Mouse (Mus musculus): Measurements from ENCODE around the gene Rnh1. TPM values are rescaled to one million over a fixed set of nuclear protein-coding genes. Genes with fewer than 3 reads are reported as not detected.

Gene Rnh1
- total and polyA plus RNA-seq, 3 experiments, result 71.4 to 94.5 TPM; not detected in 1

DNA sequence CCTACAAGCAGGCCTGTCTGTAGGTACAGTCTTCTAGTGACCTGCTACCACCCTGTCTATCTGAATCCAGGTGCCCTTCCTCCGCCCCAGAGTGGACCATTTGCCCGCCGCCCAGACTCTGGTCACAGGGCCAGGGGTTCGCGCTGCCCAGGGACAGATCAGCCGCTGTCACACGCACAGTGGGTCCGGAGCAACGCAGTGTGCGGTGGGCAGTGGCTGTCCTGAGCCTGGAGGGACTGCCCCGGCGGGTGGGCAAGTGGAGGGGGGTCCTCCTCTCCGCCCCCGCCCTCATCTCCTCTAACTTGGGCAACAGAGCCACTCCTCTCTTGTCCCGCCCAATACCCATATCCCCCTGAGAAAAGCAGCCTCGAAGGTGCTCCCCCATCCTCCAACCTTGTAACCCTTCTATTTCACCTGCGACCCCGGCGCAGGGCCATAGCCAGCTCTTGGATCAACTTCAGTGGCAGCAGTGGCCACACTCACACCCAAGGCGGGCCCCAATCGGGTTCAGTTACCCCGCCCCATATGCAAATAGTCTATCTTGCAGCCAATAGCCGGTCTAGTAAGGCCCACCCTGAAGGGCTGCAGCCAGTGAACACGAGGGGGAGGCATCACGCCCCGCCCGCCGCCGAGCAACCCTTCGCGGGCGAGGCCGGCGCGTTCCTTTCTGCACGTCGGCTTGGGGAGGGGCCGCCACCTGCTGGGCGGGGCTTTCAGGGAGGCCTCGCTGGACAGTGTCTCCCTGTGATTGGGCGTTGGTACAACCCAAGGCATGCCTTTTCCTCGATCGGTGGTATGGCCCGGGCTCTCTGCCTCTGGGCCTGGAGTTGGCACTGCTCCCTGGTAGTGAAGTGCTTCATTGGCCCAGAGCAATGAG, 48.8 kb upstream of the Rnh1 start:
- H3K4me1 ChIP-seq (ENCODE audit: control insufficient read depth in 1 of 2, insufficient read depth in 2 of 2, low read length in 2 of 2), result peaks cover 0 to 11% of the 10 kb centered on the region in 2 experiments; a peak in 3 of 4 replicates
- DNase-seq (ENCODE audit: low read depth, low spot score), result peak; percentile 99
- H3K4me3 ChIP-seq (ENCODE audit: control insufficient read depth in 1 of 2, insufficient read depth in 1 of 2, low read depth in 2 of 2, low read length in 2 of 2), result peak overlapping the region; percentile 40 to 45
- no peak overlapping the region for H3K27ac ChIP-seq (ENCODE audit: control insufficient read depth, low read depth, low read length)
- H3K9ac ChIP-seq (ENCODE audit: control insufficient read depth, low read depth, low read length, poor library complexity, severe bottlenecking), result peak overlapping the region; percentile 47
- H3K27me3 ChIP-seq (ENCODE audit: control insufficient read depth in 1 of 2, insufficient read depth in 2 of 2, low read length in 2 of 2), result no peaks in the 10 kb centered on the region
- no peak for TF ChIP-seq RAD21 (IDR thresholded peaks at IDR 0.05; ENCODE audit: low read depth, low read length)
- peak; percentile 98 for TF ChIP-seq CHD1 (IDR thresholded peaks at IDR 0.05; ENCODE audit: low read depth, low read length)
- TF ChIP-seq TAL1 (IDR thresholded peaks at IDR 0.05; ENCODE audit: low read length), result no peak
- TF ChIP-seq ETS1 (IDR thresholded peaks at IDR 0.05; ENCODE audit: low read depth, low read length), result no peak
- no peak for TF ChIP-seq SMC3 (IDR thresholded peaks at IDR 0.05; ENCODE audit: low read depth, low read length)
- TF ChIP-seq ELF1 (IDR thresholded peaks at IDR 0.05; ENCODE audit: low read depth, low read length), result 0 out of 2 replicates have a peak, but pooled peaks have one; percentile 39
- peak; percentile 19; the same call in 1 of the 2 replicates for TF ChIP-seq MXI1 (IDR thresholded peaks at IDR 0.05; ENCODE audit: low read depth, low read length)
- TF ChIP-seq NELFE (IDR thresholded peaks at IDR 0.05; ENCODE audit: low read depth, low read length), result peak; percentile 42; the same call in 1 of the 2 replicates
- no peak for TF ChIP-seq ZKSCAN1 (IDR thresholded peaks at IDR 0.05; ENCODE audit: low read depth, low read length)
- peak; percentile 44; the same call in 1 of the 2 replicates for TF ChIP-seq USF1 (IDR thresholded peaks at IDR 0.05; ENCODE audit: low read depth, low read length)
- 0 out of 2 replicates have a peak, but pooled peaks have one; percentile 39 for TF ChIP-seq MYC (IDR thresholded peaks at IDR 0.05; ENCODE audit: low read depth, low read length)
- TF ChIP-seq ZC3H11A (IDR thresholded peaks at IDR 0.05; ENCODE audit: low read depth, low read length), result no peak
- TF ChIP-seq UBTF (IDR thresholded peaks at IDR 0.05; ENCODE audit: borderline replicate concordance, insufficient read depth, low read depth, low read length), result no peak
- TF ChIP-seq KAT2A (conservative IDR thresholded peaks at IDR 0.05; ENCODE audit: low read depth, low read length), result no peak
- no peak for TF ChIP-seq MEF2A (IDR thresholded peaks at IDR 0.05; ENCODE audit: extremely low read depth, insufficient replicate concordance, low read depth, low read length, poor library complexity, severe bottlenecking)
- TF ChIP-seq RCOR1 (IDR thresholded peaks at IDR 0.05; ENCODE audit: low read depth, low read length), result no peak
- no peak for TF ChIP-seq GABPA (IDR thresholded peaks at IDR 0.05; ENCODE audit: low read depth, low read length)
- 0 out of 2 replicates have a peak, but pooled peaks have one; percentile 7 for TF ChIP-seq NRF1 (IDR thresholded peaks at IDR 0.05; ENCODE audit: insufficient read depth, low read depth, low read length, poor library complexity, severe bottlenecking)
- peak; percentile 72 for TF ChIP-seq SIN3A (IDR thresholded peaks at IDR 0.05; ENCODE audit: low read length)
- TF ChIP-seq BHLHE40 (IDR thresholded peaks at IDR 0.05; ENCODE audit: borderline replicate concordance, low read depth, low read length), result no peak
- TF ChIP-seq MYB (IDR thresholded peaks at IDR 0.05; ENCODE audit: low read depth, low read length), result no peak
- peak; percentile 65; the same call in 1 of the 2 replicates for TF ChIP-seq MAZ (IDR thresholded peaks at IDR 0.05; ENCODE audit: low read depth, low read length)
- 0 out of 2 replicates have a peak, but pooled peaks have one; percentile 64 for TF ChIP-seq MAX (IDR thresholded peaks at IDR 0.05; ENCODE audit: low read length)
- TF ChIP-seq POLR2A (IDR thresholded peaks at IDR 0.05; ENCODE audit: control insufficient read depth in 1 of 2, insufficient read depth in 1 of 2, low read depth in 1 of 2, low read length in 2 of 2, poor library complexity in 1 of 2), result peak in 1 of 2 experiments; percentile 55; a peak in 1 of 4 replicates
- TF ChIP-seq CTCF (IDR thresholded peaks at IDR 0.05 in 2 of 3, conservative IDR thresholded peaks at IDR 0.05 in 1 of 3; ENCODE audit: control insufficient read depth in 1 of 3, insufficient read depth in 1 of 3, low read depth in 2 of 3, low read length in 3 of 3, poor library complexity in 1 of 3, severe bottlenecking in 1 of 3), result no peak
- TF ChIP-seq ZNF384 (IDR thresholded peaks at IDR 0.05; ENCODE audit: low read depth, low read length), result no peak
- no peak for TF ChIP-seq E2F4 (IDR thresholded peaks at IDR 0.05; ENCODE audit: borderline replicate concordance, low read depth, low read length)
- TF ChIP-seq TBP (IDR thresholded peaks at IDR 0.05; ENCODE audit: low read depth, low read length), result no peak
- no peak for TF ChIP-seq USF2 (IDR thresholded peaks at IDR 0.05; ENCODE audit: borderline replicate concordance in 1 of 2, insufficient read depth in 1 of 2, low read depth in 1 of 2, low read length in 2 of 2)
- no peak for TF ChIP-seq GATA1 (IDR thresholded peaks at IDR 0.05; ENCODE audit: low read depth, low read length)
- TF ChIP-seq TCF12 (IDR thresholded peaks at IDR 0.05; ENCODE audit: low read depth, low read length), result 0 out of 2 replicates have a peak, but pooled peaks have one; percentile 7
- 0 out of 2 replicates have a peak, but pooled peaks have one; percentile 24 for TF ChIP-seq ZMIZ1 (IDR thresholded peaks at IDR 0.05; ENCODE audit: low read depth, low read length)
- peak; percentile 61 for TF ChIP-seq HCFC1 (IDR thresholded peaks at IDR 0.05; ENCODE audit: low read depth, low read length)
- no peak for TF ChIP-seq EP300 (IDR thresholded peaks at IDR 0.05; ENCODE audit: low read depth in 1 of 2, low read length in 2 of 2)
- H3K9me3 ChIP-seq (replicated peaks; ENCODE audit: insufficient read depth, low read length), result no peaks in the 10 kb centered on the region
- H3K79me2 ChIP-seq (ENCODE audit: control insufficient read depth, insufficient read depth, low read length, poor library complexity), result no peaks in the 10 kb centered on the region
- H3K36me3 ChIP-seq (ENCODE audit: control insufficient read depth in 1 of 2, insufficient read depth in 2 of 2, low read length in 2 of 2), result peaks cover 0 to 6% of the 10 kb centered on the region in 2 experiments; a peak in 2 of 4 replicates

Measured in MEL (cell line).